Mouse (Mus musculus) brown adipose tissue, adult 24 weeks (tissue): ENCODE data around the gene Snx12. TPM values are rescaled to one million over a fixed set of nuclear protein-coding genes. Genes with fewer than 3 reads are reported as not detected.
A peak's percentile ranks its signal among the peaks of the same experiment; 100 is the strongest.

ENCODE experiments used
- H3K27ac ChIP-seq: fragments of 200-500 bp; replicated peaks from 2 replicates; pipeline ENCODE4 v1.5.1; 2012; ENCODE audit warnings: low read depth, mild to moderate bottlenecking, low read length
- H3K4me1 ChIP-seq: fragments of 200-500 bp; 2 replicates; pipeline ENCODE4 v1.6.1; 2012; ENCODE audit warnings: low read length, mixed read lengths; ENCODE audit not compliant: control insufficient read depth, insufficient read depth, insufficient read length
- H3K4me3 ChIP-seq: fragments of 200-500 bp; 2 replicates; pipeline ENCODE4 v1.5.1; 2012; ENCODE audit warnings: low read depth, mild to moderate bottlenecking, low read length, moderate library complexity; ENCODE audit not compliant: insufficient read depth
- polyA plus RNA-seq: library from polyadenylated mRNA; stranded (reverse); fragments of >200 nt; gene quantifications from 2 replicates; pipeline ENCODE4 v1.2.4, GENCODE M21; 2012; ENCODE audit not compliant: missing spikeins, insufficient read depth, insufficient read length

The Snx12 gene
- 22.9 and 36.5 TPM in 2 replicates for polyA plus RNA-seq

GRCm38 (mm10) chrX:101221834-101222795, at the start of gene Snx12:
Gene Snx12, minus strand, starts transcription at chrX:101222563.
- Histone ChIP-seq H3K4me3 (peak within 1 kb of the TSS; percentile 75), H3K27ac (no peak within 1 kb of the TSS; the same call in 1 of the 2 replicates)

DNA sequence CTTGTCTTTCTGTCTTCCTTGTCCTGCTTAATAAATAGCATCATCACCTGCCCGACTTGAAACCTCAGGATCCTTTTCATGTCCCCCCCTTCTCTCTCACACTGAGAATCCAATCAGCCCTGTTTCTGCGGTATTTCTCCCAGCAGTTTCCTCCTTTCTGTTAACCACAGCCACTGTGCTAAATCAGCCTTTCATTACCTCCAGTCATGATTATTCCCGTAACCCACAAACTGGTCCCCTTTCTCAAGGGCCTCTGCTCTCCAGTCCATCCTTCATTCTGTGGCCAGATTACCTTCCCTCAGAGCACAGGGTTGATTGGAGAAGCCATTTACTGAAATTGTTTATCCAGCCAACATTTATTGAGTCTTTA, 46.4 kb upstream of the Snx12 start, which contains the start of gene Gm20489:
Gm20489 (minus strand) TSS at position 269 of the 370 bp plus-strand sequence.
- H3K4me1 ChIP-seq, result no peaks in the 10 kb centered on the region
- peak within 1 kb of the TSS; percentile 59 for H3K4me3 ChIP-seq
- peak within 1 kb of the TSS; percentile 80 for H3K27ac ChIP-seq

More at GRCm38 (mm10) chrX:101221834-101222795, at the start of gene Snx12:
- 0 out of 2 replicates have a peak, but pooled peaks cover 3% of the 10 kb centered on the region for H3K4me1 ChIP-seq

- H3K4me3 ChIP-seq, result peak within 1 kb of the TSS; percentile 59
- H3K27ac ChIP-seq, result peak within 1 kb of the TSS; percentile 80
- no peaks in the 10 kb centered on the region for H3K4me1 ChIP-seq
Measured at GRCm38 (mm10) chrX:101268025-101268754, 45.8 kb upstream of the Snx12 start, which contains the start of gene Il2rg. Gene Il2rg, minus strand, starts transcription at chrX:101268255.

DNA sequence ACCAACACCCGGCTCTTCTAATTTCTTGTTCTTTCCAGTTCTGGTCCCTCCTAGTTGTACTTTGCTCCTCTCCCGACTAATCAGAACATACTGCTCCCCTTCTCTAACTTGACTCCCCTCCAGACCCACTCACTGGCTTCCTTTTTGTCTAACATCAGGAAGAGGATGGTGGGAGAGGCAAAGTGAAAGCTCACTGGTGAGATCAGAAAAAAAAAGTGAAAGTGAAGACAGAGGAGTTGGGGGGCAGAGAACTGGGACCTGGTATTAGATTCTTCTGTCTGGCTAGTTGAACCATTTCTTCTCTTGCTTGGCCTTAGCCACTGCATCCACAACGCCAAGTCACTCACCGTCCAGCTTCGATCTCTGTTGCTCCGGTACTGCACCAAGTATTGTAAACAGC, 44.3 kb upstream of the Snx12 start:
- Histone ChIP-seq H3K4me3 (no peak overlapping the region), H3K27ac (no peak overlapping the region; the same call in 1 of the 2 replicates), H3K4me1 (no peaks in the 10 kb centered on the region)

- no peak within 1 kb of the TSS for H3K27ac ChIP-seq
Measured at GRCm38 (mm10) chrX:101263892-101264291, 41.5 kb upstream of the Snx12 start, which contains the start of gene Gm614. Gene Gm614, minus strand, starts transcription at chrX:101263992.

GRCm38 (mm10) chrX:101260441-101261325, 38.3 kb upstream of the Snx12 start:
- no peak overlapping the region for H3K27ac ChIP-seq
- no peaks in the 10 kb centered on the region for H3K4me1 ChIP-seq
- H3K4me3 ChIP-seq, result no peak overlapping the region

More at GRCm38 (mm10) chrX:101263892-101264291, 41.5 kb upstream of the Snx12 start, which contains the start of gene Gm614:
- Histone ChIP-seq H3K4me1 (no peaks in the 10 kb centered on the region), H3K4me3 (no peak within 1 kb of the TSS)

DNA sequence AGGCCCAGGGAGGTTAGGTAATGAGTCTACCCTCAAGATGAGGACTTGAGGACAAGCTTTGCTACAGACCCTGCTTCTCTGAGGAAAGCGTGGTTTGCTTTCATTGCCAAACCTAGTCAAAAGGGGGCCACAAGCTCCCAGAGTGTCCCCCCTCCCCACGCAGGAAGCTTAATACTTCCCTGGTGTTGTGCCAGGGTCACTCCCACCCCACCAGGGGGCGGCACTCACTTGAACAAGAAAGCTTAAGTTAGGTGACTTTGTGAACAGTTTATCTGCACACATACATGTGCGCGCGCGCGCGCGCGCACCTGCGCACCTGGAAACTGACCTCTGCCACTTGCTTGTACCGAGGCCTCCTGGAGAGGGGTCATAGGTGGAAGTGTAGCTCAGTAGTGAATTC, 34.2 kb upstream of the Snx12 start:
- no peak overlapping the region for H3K4me3 ChIP-seq
- no peak overlapping the region for H3K27ac ChIP-seq
- H3K4me1 ChIP-seq, result no peaks in the 10 kb centered on the region

- Histone ChIP-seq H3K27ac (0 out of 2 replicates have a peak overlapping the region, but pooled peaks have one; percentile 21), H3K4me3 (peak overlapping the region; percentile 75), H3K4me1 (no peaks in the 10 kb centered on the region)
Measured at GRCm38 (mm10) chrX:101254740-101255139, 32.4 kb upstream of the Snx12 start.

- no peaks in the 10 kb centered on the region for H3K4me1 ChIP-seq
- H3K4me3 ChIP-seq, result peak within 1 kb of the TSS; percentile 75
- peak within 1 kb of the TSS; percentile 77 for H3K27ac ChIP-seq
Measured at GRCm38 (mm10) chrX:101253952-101254729, 31.8 kb upstream of the Snx12 start, which contains the start of gene Foxo4. Gene Foxo4, plus strand, starts transcription at chrX:101254528.

GRCm38 (mm10) chrX:101245011-101245410, 22.6 kb upstream of the Snx12 start:
- H3K27ac ChIP-seq, result no peak overlapping the region
- no peaks in the 10 kb centered on the region for H3K4me1 ChIP-seq
- H3K4me3 ChIP-seq, result no peak overlapping the region

DNA sequence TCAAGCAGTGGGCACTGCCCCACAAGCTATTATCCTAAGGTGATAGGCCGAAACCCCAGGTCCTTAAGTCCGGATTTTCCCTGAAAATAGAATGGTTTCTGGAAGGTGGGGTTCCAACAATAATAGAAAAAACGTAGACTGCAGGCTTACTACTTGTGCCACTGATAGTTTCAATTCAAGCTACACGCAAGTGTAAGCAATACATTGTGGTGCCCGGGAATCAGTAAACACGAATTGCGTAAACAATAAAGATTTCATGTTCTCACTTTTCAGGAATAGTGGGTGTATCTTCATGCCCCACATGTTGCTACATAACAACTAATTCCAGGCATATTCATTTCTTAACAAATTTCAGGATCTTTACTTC, 416 bp upstream of the Snx12 start:
- peak overlapping the region; percentile 75 for H3K4me3 ChIP-seq
- no peak overlapping the region for H3K27ac ChIP-seq
- H3K4me1 ChIP-seq, result 0 out of 2 replicates have a peak, but pooled peaks cover 3% of the 10 kb centered on the region

DNA sequence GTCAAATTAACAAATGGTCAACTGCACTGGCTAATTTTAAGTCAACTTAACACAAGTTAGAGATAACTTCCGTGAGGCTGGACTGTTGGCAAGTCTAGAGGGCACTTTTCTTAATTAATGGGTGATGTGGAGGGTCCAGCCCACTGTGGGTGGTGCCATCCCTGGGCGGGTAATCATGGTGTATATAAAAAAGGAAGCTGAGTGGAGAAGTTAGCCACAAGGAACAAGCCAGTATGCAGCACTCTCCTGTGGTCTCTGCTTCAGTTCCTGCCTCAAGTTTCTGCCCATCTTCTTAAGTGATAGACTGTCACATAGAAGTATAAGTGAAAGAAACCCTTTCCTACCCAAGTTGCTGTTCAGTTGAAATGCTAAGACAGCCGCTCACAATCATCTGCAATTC, 33.1 kb downstream of the Snx12 start:
- H3K27ac ChIP-seq, result no peak overlapping the region
- H3K4me3 ChIP-seq, result no peak overlapping the region
- H3K4me1 ChIP-seq, result no peaks in the 10 kb centered on the region

- Histone ChIP-seq H3K27ac (no peak overlapping the region), H3K4me3 (no peak overlapping the region), H3K4me1 (no peaks in the 10 kb centered on the region)
Measured at GRCm38 (mm10) chrX:101187647-101188046, 34.7 kb downstream of the Snx12 start.
